Mouse (Mus musculus) left cerebral cortex, postnatal 4 days (tissue): Measurements from ENCODE around the gene Rpp25. TPM values are rescaled to one million over a fixed set of nuclear protein-coding genes. Genes with fewer than 3 reads are reported as not detected.

Source experiments
- DNase-seq: peaks from one replicate; pipeline ENCODE4 v3.0.0-alpha.2; 2022
- intact Hi-C: fragments of 180-260 bp; cut with DNase I; formaldehyde crosslinking; loops from one replicate; pipeline ENCODE4 v1.15.1; 2025
- total RNA-seq, 2 experiments: library from RNA; stranded (reverse); gene quantifications; 2 replicates each; pipeline ENCODE4 v1.2.3; 2021

Gene Rpp25
- total RNA-seq, 2 experiments from 2014 or later, result 19.3 to 22.2 TPM

- intact Hi-C loops, result no loop called here
- peak; percentile 70 for DNase-seq
Observed at GRCm38 (mm10) chr9:57552139-57552887, 48.5 kb downstream of the Rpp25 start, which contains the start of gene Mpi. Gene Mpi, minus strand, starts transcription at chr9:57552763.

GRCm38 (mm10) chr9:57553119-57553518 is 49.3 kb downstream of the Rpp25 start:
- intact Hi-C loops, result no loop called here
- no peak for DNase-seq

- intact Hi-C loops, result no loop called here
- no peak for DNase-seq
Observed at GRCm38 (mm10) chr9:57554753-57555152, 50.9 kb downstream of the Rpp25 start.

Other genes with a start within 250 kb of the Rpp25 start
- 10 to 100 TPM; 10.3 to 11.3 TPM for gene 1700017B05Rik, start 241.4 kb upstream of the Rpp25 start, total RNA-seq
- gene Ppcdc, start 63.9 kb upstream of the Rpp25 start, total RNA-seq, result 10 to 100 TPM; 12.9 to 14.6 TPM
- gene Scamp5, start 36.0 kb upstream of the Rpp25 start, total RNA-seq, result 100 to 1,000 TPM; 251 to 281 TPM
- gene Cox5a, start 17.2 kb downstream of the Rpp25 start, total RNA-seq, result 100 to 1,000 TPM; 405 to 408 TPM
- 10 to 100 TPM; 25.2 to 26.0 TPM for gene Fam219b, start 33.5 kb downstream of the Rpp25 start, total RNA-seq
- gene Mpi, start 48.7 kb downstream of the Rpp25 start, total RNA-seq, result 10 to 100 TPM; 60.3 to 62.1 TPM
- 10 to 100 TPM; 29.7 to 31.0 TPM for gene Scamp2, start 56.9 kb downstream of the Rpp25 start, total RNA-seq
- gene Ulk3, start 85.4 kb downstream of the Rpp25 start, total RNA-seq, result 10 to 100 TPM; 35.2 to 38.9 TPM
- 1 to 10 TPM; 5.6 to 7.6 TPM for gene Cplx3, start 102.3 kb downstream of the Rpp25 start, total RNA-seq
- under 1 TPM in 1 of 2 experiments, not detected in 1; 0.22 TPM for gene Lman1l, start 116.7 kb downstream of the Rpp25 start, total RNA-seq
- 100 to 1,000 TPM; 133 to 137 TPM for gene Csk, start 149.6 kb downstream of the Rpp25 start, total RNA-seq
- gene Cyp1a2, start 179.7 kb downstream of the Rpp25 start, total RNA-seq, result not detected
- 1 to 10 TPM in 1 of 2 experiments, under 1 TPM in 1; 0.95 to 1.1 TPM for gene Cyp1a1, start 183.9 kb downstream of the Rpp25 start, total RNA-seq
- gene Edc3, start 204.5 kb downstream of the Rpp25 start, total RNA-seq, result 10 to 100 TPM; 19.1 to 20.2 TPM